Mouse (Mus musculus): ENCODE measurements around the gene Ccl17.
"Not testable (repeated sequence)": the region's sequence is repeated elsewhere in the genome, so short reads cannot be mapped to it uniquely, and the experiment has no call there.

Ccl17 gene

DNA sequence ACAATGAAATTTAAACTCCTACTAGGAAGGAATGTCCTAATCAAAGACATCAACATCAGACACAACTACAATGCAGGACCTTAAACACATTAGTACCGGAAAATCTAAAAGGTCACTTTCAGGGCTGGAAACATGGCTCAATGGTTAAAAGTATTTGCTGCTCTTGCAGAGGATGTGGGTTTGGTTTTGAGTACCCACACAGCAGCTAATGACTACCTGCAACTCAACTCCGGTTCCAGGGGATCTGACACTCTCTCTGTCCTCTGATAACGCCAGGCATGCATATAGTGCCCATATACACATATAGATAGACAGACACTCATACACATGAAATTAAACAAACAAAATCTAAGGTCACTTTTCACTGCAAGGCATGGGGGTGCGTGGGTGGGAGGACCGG lies 16.0 kb downstream of the Ccl17 start:
- DNase-seq, result no peak

GRCm38 (mm10) chr8:94828284-94828683 lies 18.0 kb downstream of the Ccl17 start:
- no peak for DNase-seq

DNA sequence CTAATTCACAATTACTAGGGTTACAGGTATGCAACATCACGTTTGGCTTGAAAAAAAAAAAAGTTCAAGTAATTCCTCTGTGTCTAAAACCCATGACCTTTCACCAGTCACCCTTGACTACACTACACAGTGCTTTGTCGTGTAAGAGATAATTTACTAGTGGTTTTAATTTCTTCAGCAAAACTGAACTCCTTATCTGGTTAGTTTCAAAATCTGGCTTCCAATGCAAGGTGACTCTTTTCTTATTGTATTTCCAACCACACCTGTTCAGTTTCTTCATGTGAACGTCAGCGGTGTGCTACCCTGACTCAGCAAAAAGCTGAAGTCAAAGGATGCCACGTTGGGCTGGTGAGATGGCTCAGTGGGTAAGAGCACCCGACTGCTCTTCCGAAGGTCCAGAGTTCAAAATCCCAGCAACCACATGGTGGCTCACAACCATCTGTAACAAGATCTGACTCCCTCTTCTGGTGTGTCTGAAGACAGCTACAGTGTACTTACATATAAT lies 23.7 kb downstream of the Ccl17 start:
- not testable (repeated sequence) for DNase-seq

DNA sequence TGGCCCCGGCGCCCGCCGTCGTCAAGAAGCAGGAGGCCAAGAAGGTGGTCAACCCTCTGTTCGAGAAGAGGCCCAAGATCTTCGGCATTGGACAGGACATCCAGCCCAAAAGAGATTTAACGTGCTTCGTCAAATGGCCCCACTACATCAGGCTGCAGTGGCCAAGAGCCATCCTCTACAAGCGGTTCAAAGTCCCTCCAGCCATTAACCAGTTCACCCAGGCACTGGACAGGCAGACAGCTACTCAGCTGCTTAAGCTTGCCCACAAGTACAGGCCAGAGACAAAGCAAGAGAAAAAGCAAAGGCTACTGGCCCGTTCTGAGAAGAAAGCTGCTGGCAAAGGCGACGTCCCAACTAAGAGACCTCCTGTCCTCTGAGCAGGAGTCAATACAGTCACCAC lies 25.5 kb downstream of the Ccl17 start:
- DNase-seq, result not testable (repeated sequence)

DNA sequence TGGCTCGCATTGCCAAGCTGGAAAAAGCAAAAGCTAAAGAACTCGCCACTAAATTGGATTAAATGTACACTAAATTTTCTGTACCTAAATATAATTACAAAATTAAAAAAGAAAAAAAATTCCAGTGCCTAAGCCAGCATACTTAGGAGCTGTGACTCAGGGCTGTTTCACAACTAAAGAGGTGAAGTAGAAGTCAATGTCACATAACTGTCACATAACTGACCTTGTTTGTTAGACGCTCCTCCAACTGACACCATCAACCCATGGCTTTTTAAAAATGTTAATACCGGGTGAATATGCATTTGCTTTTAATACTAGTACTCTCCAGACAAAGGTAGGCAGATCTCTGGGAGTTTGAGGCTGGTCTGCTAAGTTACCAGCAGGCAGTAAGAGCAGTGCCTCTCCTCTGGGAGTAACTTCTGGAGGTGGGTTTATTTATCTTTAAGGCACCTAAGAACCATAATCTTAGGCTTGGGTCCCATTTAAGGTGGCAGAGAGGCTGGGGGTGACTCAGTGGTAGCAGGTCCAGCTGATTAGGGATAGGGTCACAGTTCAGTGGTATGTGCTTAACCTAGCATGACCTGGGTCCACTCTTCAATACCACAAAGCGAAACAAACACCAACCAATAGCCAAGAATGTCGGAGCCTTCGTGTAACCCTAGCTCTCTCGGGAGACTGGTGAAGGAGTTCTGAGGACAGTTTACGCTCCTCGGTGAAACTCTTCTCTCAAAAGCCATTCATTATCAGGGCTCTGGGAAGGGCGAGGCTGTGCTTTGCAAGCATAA lies 26.4 kb downstream of the Ccl17 start:
- DNase-seq, result no peak

DNA sequence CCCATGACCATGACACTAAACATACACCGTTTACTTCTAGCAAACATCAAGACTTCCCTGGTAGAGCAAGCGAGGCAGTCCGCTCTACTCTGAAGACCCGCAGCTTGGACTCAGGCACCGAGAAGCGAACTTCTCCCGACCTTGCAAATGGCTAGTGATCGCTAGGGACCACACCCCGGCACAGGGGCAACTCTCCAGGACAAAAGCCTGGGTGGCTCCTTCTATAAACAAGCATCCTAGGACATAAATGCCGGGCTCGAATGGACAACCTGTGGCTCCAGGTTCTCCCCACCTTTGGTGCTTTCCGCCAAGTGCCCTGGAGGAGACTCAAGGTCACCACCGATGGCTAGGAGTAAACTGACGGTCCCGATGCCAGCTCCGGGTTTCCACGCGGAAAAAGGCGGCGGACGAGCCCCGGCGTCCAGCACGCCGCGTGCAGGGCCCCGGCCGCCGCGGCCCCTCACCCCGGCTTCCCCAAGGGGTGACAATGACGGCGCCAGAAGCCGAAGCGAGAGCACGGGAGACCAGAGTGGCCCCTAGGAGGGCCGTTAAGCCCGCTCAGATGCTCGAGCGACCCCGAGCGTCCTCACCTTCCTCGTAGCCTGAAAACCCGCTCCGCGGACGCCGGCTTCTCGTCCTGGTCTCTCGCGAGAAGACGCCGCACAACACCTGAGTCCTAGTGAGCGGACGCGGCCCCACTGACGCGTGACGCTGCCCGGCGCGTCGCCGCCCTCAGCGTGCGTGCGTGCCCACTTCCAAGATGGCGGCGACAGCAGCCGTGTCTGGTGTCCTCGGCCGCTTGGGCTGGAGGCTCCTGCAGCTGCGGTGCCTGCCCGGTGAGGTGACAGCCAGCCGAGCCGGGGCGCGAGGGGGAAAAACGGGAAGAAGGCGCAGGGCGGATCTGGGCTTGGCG lies 27.7 kb downstream of the Ccl17 start, which contains the start of the genes Coq9 and Ciapin1:
Gene Coq9, plus strand, starts transcription at position 660 of the 913 bp plus-strand sequence.
Gene Ciapin1, minus strand, starts transcription at position 697 of the 913 bp plus-strand sequence.
- DNase-seq, result peak; percentile 94 to 96

DNA sequence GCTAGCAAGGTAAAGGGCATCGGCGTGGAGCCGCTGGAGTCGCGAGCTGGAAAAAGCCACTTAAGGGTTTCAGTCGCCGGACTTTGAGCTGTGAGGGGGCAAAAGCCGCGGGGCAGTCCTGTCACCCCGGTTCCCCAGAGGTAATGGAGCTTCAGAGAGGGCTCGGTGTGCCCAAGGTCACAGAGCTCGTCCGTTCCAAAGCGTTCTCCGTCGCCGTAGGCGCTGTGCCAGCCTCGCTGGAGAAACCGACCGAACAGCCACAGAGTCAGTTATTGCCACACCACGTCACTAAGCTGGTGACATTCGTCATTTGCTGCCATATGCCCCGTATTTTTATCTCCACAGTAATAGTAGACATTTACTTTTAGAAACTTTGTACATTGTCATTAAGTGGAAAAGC lies 28.3 kb downstream of the Ccl17 start:
- peak; percentile 75 to 84 for DNase-seq

DNA sequence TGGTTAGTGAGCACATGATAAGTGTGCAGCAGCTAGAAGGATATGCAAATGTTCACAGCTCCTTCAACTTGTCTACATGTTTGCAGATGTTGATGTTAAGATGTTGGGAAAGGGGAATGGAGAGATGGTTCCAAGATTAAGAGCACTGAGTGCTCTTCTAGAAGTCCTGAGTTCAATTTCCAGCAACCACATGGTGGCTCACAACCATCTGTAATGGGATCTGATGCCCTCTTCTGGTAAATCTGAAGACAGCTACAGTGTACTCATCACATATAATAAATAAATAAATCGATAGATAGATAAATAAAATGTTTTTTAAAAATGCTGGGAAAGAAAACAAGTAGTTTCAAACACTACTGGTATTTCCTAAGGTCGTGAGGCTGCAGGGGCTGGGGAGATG lies 30.9 kb downstream of the Ccl17 start:
- no peak for DNase-seq

DNA sequence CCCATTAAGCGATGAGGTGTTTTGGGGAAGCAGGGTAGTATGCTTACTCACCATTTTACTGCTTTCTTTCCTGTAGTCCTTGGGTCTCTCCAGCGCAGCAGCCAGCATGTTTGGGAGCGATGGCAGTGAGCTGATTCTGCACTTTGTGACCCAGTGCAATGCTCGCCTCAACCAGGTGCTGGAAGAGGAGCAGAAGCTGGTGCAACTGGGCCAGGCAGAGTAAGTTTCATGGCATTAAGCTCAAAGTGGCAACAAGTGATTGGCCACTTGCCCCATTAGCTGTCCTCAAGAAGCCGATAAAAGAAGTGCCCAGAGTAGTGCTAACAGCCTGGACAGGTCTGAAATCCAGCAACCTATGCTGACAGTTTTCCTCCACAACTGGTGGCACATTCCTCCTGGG lies 39.8 kb downstream of the Ccl17 start:
- no peak for DNase-seq

DNA sequence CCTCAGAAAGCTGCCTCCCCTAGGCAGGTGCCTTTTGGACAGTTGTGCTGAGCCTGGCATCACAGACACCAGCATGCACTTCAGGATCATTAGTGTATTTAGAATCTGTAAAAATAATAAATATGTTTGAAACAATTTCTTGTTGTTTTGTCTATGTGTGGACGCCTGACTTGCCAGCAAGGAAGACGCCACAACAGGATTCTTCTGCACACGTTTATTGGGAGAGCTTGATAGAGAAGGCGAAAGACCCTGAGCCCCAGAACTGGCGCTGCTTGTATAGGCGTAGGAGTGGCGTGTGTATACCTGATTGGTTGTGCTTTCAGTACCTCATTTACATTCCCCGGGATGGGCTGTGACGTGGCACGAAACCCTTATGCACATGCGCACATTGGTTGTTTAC lies 44.5 kb downstream of the Ccl17 start:
- not testable (repeated sequence) for DNase-seq

DNA sequence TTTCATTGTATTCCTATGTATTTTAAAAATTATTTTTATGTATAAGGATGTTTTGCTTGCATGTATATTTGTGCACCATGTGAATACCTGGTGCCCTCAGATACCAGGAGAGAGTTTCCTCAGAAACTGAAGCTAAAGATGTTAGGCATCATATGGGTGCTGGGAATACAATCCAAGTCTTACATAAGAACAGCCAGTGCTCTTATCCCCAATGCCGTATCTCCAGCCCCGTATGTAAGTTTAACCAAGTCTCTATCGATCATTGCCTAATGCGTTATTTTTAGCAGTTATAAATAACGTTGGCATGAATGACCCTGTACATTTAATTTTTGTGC lies 46.7 kb downstream of the Ccl17 start:
- DNase-seq, result no peak

DNA sequence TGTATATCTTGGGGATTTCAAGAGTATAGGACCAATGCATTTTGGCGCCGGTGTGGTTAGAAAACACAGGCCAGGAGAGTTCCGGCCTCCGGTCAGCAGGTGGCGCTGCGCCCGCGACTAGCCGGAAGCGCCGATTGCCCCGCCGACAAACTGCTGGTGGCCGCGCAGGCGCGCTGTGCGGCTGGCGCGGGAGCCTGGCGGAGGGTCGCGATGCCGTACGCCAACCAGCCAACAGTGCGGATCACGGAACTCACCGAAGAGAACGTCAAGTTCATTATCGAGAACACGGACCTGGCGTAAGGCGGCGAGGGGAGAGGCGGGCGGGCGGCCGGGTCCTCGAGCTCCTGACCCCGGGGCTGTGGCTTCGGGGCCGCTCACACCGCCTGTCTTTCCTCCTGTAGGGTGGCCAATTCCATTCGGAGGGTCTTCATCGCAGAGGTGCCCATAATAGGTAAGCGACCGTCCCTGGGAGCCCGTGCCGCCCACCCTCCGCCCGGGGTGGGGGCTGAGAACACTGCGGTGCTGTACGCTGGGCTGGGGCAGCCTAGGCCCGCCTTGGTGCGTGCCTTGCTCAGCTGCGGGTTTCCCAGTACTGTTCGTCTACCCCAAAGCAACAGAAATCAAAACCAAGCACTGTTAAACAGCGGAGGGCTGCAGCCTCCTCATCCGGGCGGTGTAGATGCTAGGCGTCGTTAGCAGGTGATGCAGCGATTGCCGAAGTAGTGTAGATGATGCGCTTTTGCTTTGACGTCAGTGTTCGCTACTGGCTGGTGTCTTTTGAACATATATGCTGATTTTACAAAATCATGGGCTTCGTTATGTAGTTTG lies 47.3 kb downstream of the Ccl17 start, which contains the start of gene Polr2c:
Gene Polr2c, plus strand, starts transcription at position 105 of the 828 bp plus-strand sequence.
- peak; percentile 80 to 88 for DNase-seq

GRCm38 (mm10) chr8:94861352-94861910 lies 51.2 kb downstream of the Ccl17 start:
- peak; percentile 58 to 79 for DNase-seq

Measured in kidney, adult 8-10 months (tissue).